Mouse (Mus musculus): Measurements from ENCODE around the gene Erfe.

Gene Erfe

DNA sequence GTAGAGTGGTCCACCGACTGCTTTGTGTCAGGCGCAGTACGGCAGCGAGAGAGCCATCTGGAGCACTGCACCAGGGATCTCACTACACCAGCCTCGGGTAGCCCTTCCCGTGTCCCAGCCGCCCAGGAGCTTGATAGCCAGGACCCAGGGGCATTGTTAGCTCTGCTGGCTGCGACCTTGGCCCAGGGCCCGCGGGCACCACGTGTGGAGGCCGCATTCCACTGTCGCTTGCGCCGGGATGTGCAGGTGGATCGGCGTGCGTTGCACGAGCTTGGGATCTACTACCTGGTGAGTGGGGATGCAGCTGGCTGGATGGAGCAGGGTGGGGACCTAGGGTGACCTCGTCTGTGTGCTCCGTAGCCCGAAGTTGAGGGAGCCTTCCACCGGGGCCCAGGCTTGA lies 3.8 kb downstream of the Erfe start:
- DNase-seq (ENCODE audit: extremely low spot score, low spot score), result no peak

GRCm38 (mm10) chr1:91373414-91373835 lies 7.2 kb downstream of the Erfe start:
- no peak for DNase-seq (ENCODE audit: extremely low spot score, low spot score)

- peak; percentile 74 for DNase-seq (ENCODE audit: extremely low spot score, low spot score)
Observed at GRCm38 (mm10) chr1:91380453-91381090, 14.3 kb downstream of the Erfe start.

DNA sequence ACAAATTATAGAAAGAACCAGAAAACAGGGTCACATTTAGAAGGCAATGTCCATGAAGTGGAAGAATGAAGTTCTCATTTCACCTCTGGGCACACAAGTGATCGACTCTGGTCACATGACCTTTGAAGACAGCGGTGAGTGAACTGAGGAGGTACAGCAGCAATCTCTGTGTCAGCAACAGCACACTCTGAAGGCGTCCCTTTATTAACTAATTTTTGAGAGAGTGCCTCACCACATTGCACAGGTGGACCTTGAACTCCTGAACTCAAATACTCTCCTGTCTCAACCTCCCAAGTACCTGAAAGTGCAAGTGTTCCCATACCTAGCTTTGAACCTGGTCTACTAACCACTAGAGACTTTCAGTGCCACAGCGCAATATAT lies 14.9 kb downstream of the Erfe start:
- DNase-seq (ENCODE audit: extremely low spot score, low spot score), result no peak

DNA sequence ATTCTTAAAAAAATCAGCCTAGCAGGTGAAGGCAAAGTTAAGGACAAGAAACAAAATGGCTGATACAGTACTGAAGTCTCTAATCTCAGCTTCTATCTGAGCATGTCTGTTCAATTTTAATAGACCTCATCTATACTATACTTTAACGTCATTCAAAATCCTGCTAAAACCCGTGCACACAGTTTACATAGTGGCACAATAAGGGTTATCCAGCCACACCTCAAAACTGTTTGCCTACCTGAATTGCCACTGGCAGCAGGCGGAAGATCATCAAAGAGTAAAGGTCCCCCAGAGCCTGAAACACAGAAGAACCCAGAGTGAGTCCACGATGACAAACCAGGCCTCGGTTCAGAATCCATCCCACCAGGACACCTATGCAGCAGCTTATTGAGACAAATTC lies 24.1 kb downstream of the Erfe start:
- DNase-seq (ENCODE audit: extremely low spot score, low spot score), result no peak

GRCm38 (mm10) chr1:91397927-91398259 lies 31.7 kb downstream of the Erfe start:
- DNase-seq (ENCODE audit: extremely low spot score, low spot score), result no peak

GRCm38 (mm10) chr1:91398260-91399062 lies 32.2 kb downstream of the Erfe start, which contains the start of gene Ilkap:
Gene Ilkap, minus strand, starts transcription at chr1:91398815.
- peak; percentile 82 for DNase-seq (ENCODE audit: extremely low spot score, low spot score)

- DNase-seq (ENCODE audit: extremely low spot score, low spot score), result no peak
Observed at GRCm38 (mm10) chr1:91404976-91405375, 38.7 kb downstream of the Erfe start.

- no peak for DNase-seq (ENCODE audit: extremely low spot score, low spot score)
Observed at GRCm38 (mm10) chr1:91405406-91406169, 39.4 kb downstream of the Erfe start.

DNA sequence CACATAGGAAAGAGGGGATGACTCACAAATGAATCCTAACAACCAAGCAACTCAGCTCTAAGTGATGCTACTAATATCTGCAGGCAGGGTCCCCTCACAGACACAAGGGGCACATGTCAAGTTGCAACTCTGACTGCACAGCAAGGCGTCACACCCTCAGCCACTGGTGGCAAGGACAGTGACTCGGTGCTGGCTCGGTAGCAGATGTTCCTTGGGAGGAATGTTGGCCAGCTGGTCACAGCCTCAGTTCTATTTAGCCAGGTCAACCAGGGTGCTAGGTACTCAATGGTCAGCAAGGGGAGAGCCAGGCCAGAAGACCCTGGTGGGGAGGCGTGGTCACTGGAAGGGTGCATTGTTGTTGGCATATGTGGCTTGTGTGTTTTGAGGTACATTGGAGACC lies 41.6 kb downstream of the Erfe start:
- DNase-seq (ENCODE audit: extremely low spot score, low spot score), result no peak

DNA sequence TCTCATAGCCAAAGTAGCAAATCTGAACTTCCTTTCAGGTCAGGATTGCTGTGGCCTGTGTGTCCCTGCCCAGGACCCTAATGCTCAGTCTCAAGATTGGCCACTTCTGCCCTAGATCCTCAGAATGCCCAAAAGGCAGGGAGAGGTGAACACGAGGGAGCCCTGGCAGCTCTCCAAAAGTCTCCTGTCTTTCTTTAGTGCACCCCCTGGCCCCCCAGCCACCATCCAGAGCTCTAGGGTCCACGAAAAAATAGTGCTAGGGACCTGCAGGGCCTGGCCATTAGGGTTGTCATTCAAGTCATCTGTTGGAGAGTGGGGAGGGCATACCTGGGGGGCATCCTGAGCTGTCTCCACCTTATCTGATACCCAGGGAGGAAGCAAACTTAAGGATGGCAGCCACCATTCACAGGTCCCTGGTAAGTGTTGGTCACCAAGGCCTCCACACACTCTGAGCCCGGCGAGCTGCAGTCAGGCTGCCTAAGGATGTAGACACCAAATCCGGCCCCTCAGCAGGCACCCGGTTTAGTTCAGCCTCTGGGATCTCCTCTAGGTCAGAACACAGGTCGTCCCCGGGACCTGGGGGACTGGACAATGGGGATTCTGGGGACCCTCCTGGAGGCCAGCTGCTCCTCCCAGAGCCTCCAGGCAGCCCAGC lies 45.5 kb downstream of the Erfe start:
- DNase-seq (ENCODE audit: extremely low spot score, low spot score), result peak; percentile 22

GRCm38 (mm10) chr1:91412286-91413029 lies 46.2 kb downstream of the Erfe start:
- DNase-seq (ENCODE audit: extremely low spot score, low spot score), result no peak

GRCm38 (mm10) chr1:91413030-91413506 lies 46.8 kb downstream of the Erfe start:
- peak; percentile 95 for DNase-seq (ENCODE audit: extremely low spot score, low spot score)

DNA sequence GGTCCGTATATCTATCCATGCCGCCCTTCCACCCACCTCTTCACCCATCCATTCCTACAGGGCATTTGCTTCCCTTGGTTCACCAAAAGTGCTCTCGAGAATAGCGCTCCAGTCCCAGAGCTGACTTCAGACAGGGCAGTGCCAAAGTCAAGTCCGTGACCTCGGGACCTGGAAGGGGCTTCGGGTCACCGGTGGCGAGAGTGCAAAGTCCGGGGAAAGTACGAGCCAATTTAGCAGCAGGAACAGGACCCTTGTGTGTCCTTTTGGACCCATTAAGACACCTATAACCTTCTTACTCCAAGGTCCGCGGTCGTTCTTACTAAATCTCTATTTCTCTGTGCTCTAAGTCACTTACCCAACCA lies 47.3 kb downstream of the Erfe start:
- DNase-seq (ENCODE audit: extremely low spot score, low spot score), result no peak

- DNase-seq (ENCODE audit: extremely low spot score, low spot score), result peak; percentile 86
Observed at GRCm38 (mm10) chr1:91413898-91414594, 47.8 kb downstream of the Erfe start, which contains the start of gene Hes6. Gene Hes6, minus strand, starts transcription at chr1:91414038.

- DNase-seq (ENCODE audit: extremely low spot score, low spot score), result peak; percentile 35
Observed at GRCm38 (mm10) chr1:91414903-91415302, 48.7 kb downstream of the Erfe start.

DNA sequence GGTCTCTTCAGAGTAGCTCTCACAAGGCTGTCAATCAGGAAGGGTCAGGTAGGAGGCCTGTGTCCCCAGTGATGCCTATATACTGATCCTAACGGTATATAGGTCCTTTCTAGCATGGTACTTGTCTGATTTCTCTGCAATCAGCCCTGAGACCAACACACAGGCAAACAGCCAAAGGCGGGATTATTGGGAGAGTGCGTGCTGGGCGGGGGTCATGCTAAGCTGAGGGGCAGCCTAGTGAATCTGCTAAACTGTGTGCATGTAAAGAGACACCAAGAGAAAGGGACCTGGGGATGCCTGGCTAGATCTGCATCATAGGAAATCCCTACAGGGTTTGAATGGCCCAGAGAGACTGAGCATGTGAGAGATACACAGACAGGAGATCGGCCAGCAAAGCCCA lies 49.1 kb downstream of the Erfe start:
- DNase-seq (ENCODE audit: extremely low spot score, low spot score), result no peak

GRCm38 (mm10) chr1:91417991-91418390 lies 51.8 kb downstream of the Erfe start:
- no peak for DNase-seq (ENCODE audit: extremely low spot score, low spot score)

DNA sequence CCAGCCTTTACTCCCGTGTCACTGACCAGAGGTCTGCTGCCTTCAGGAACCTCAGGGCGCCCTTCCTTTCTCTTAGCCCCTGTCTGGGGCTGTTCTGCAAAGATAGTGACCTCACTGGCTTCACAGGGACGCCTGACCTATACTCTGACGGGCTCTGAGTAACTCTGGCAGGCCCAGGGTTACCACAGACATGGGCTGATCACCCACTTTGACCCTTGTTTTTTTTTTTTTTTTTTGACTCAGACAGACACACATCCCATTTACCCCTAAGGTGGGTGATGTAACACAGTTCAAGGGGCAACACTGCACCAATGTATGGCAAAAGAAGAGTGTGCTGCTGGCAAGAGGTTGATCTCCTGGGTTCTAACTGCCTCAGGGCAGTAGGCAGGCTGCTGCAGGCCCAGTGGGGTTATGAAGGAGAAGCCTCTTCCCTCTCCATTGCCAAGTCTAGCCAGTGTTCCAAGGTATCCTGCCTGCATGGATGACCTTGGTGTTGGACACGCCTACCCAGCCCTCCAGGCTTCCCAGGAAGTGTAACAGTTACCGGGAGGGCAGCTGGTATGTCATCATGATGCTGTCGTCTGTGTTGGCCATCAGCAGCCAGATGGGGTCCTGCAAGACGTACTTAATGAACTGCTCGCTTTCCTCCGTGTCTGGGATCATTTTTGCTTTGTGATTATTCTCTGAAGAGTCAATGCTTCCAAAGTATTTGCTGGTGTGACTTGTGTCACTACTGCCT lies 53.8 kb downstream of the Erfe start:
- no peak for DNase-seq (ENCODE audit: extremely low spot score, low spot score)

Measured in neural tube, embryonic 10.5 days (tissue).